Mouse (Mus musculus): ENCODE data around the gene 1700102P08Rik.

GRCm38 (mm10) chr9:108445125-108445524 lies 52.5 kb downstream of the 1700102P08Rik start:
- TF ChIP-seq CTCF (IDR thresholded peaks at IDR 0.05 in 2 of 3, conservative IDR thresholded peaks at IDR 0.05 in 1 of 3; ENCODE audit: control insufficient read depth in 1 of 3, insufficient read depth in 1 of 3, low read depth in 2 of 3, low read length in 3 of 3, poor library complexity in 1 of 3, severe bottlenecking in 1 of 3), result no peak
- no peak for TF ChIP-seq MAZ (IDR thresholded peaks at IDR 0.05; ENCODE audit: low read depth, low read length)
- TF ChIP-seq POLR2AphosphoS5 (IDR thresholded peaks at IDR 0.05; ENCODE audit: borderline replicate concordance, low read depth, low read length), result no peak
- no peak for TF ChIP-seq GATA1 (IDR thresholded peaks at IDR 0.05; ENCODE audit: low read depth, low read length)
